Mouse (Mus musculus): ENCODE data around the gene Creb3l1. TPM values are rescaled to one million over a fixed set of nuclear protein-coding genes. Genes with fewer than 3 reads are reported as not detected.

Gene Creb3l1
- polyA plus RNA-seq (2015; fragmentation: Nextera tagmentation; extraction: Ambion mirVana): 2.2 and 2.9 TPM in 2 replicates

GRCm38 (mm10) chr2:92024274-92024672 is at the start of gene Creb3l1:
TSS of gene Creb3l1 (minus strand) at chr2:92024502.
- Histone ChIP-seq H3K27me3 (peaks cover 19% of the 10 kb centered on the region), H3K4me1 (replicated peaks) (peaks cover 15% of the 10 kb centered on the region), H3K9ac (peak within 1 kb of the TSS; percentile 64), H3K36me3 (no peaks in the 10 kb centered on the region), H3K27ac (replicated peaks) (no peak within 1 kb of the TSS), H3K9me3 (no peaks in the 10 kb centered on the region), H3K4me3 (peak within 1 kb of the TSS; percentile 73), H3K4me2 (peak within 1 kb of the TSS; percentile 99)
- peak; percentile 75; the same call in 1 of the 2 replicates for ATAC-seq (ENCODE audit: low FRiP score, low read depth)
- WGBS: 2% methylated on average over 24 of the region's 27 CpGs

GRCm38 (mm10) chr2:92071143-92071542 is 46.8 kb upstream of the Creb3l1 start:
- no peak for ATAC-seq (ENCODE audit: low FRiP score, low read depth)
- 84% methylated on average over 4 of the region's 4 CpGs for WGBS
- no peaks in the 10 kb centered on the region for H3K9me3 ChIP-seq

GRCm38 (mm10) chr2:92069630-92070029 is 45.3 kb upstream of the Creb3l1 start:
- no peak for ATAC-seq (ENCODE audit: low FRiP score, low read depth)
- H3K9me3 ChIP-seq: no peaks in the 10 kb centered on the region
- no peaks in the 10 kb centered on the region for H3K36me3 ChIP-seq
- no peak overlapping the region for H3K9ac ChIP-seq
- H3K27me3 ChIP-seq: no peaks in the 10 kb centered on the region
- 66% methylated on average over 5 of the region's 5 CpGs for WGBS
- no peak overlapping the region for H3K4me2 ChIP-seq
- no peaks in the 10 kb centered on the region for H3K4me1 ChIP-seq (replicated peaks)
- no peak overlapping the region for H3K27ac ChIP-seq (replicated peaks)
- no peak overlapping the region for H3K4me3 ChIP-seq

More at GRCm38 (mm10) chr2:92071143-92071542, 46.8 kb upstream of the Creb3l1 start:
- H3K27me3 ChIP-seq: no peaks in the 10 kb centered on the region
- no peak overlapping the region for H3K4me2 ChIP-seq
- H3K27ac ChIP-seq (replicated peaks): no peak overlapping the region
- H3K36me3 ChIP-seq: no peaks in the 10 kb centered on the region
- H3K4me3 ChIP-seq: no peak overlapping the region
- no peak overlapping the region for H3K9ac ChIP-seq
- no peaks in the 10 kb centered on the region for H3K4me1 ChIP-seq (replicated peaks)

DNA sequence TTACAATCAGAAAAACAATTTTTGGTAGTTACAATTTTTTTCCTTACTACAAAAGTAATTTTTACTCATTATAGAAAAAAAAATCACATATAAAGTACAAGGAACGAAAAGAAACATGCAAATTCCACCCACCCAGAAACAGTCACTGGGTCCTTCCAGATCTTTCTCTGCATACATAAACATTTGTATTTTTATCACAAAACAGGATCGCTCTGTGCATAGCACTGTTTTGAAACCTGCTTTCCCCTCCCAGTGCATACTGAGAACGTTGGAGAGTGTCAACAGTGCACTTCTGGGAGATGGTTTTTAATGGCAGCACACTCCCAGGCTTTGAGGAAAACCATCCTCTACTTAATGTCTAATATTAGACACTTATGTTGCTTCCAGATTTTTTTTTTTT is 43.3 kb upstream of the Creb3l1 start:
- H3K4me1 ChIP-seq (replicated peaks): no peaks in the 10 kb centered on the region
- no peak overlapping the region for H3K4me2 ChIP-seq
- H3K27ac ChIP-seq (replicated peaks): no peak overlapping the region
- WGBS: 78% methylated on average over 3 of the region's 3 CpGs
- no peak overlapping the region for H3K9ac ChIP-seq
- no peak overlapping the region for H3K4me3 ChIP-seq
- no peaks in the 10 kb centered on the region for H3K9me3 ChIP-seq
- no peaks in the 10 kb centered on the region for H3K36me3 ChIP-seq
- no peak for ATAC-seq (ENCODE audit: low FRiP score, low read depth)
- H3K27me3 ChIP-seq: no peaks in the 10 kb centered on the region

DNA sequence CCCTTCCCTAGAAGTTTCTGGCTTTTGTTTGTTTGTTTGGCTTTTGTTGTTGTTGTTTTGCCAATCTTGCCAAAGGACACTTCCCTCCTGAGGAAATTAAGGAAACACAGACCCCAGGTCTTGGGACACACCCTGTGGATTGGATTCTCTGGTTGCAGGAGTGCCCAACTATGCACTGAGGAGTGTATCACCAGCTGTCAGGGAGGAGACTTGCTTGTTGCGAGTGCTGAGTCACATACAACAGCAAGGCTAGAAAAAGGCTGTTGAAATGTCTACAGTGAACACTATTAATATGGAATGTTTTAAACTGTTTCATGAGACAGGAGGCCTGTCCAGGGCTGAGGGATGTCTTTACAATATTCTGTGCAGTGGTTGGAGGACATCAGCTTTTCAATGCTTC is 42.6 kb upstream of the Creb3l1 start:
- no peak overlapping the region for H3K9ac ChIP-seq
- 88% methylated on average over 1 of the region's 1 CpGs for WGBS
- no peak overlapping the region for H3K4me3 ChIP-seq
- ATAC-seq (ENCODE audit: low FRiP score, low read depth): no peak
- 0 out of 2 replicates have a peak, but pooled peaks cover 2% of the 10 kb centered on the region for H3K27me3 ChIP-seq
- H3K9me3 ChIP-seq: no peaks in the 10 kb centered on the region
- no peaks in the 10 kb centered on the region for H3K4me1 ChIP-seq (replicated peaks)
- H3K36me3 ChIP-seq: no peaks in the 10 kb centered on the region
- no peak overlapping the region for H3K27ac ChIP-seq (replicated peaks)
- H3K4me2 ChIP-seq: no peak overlapping the region

DNA sequence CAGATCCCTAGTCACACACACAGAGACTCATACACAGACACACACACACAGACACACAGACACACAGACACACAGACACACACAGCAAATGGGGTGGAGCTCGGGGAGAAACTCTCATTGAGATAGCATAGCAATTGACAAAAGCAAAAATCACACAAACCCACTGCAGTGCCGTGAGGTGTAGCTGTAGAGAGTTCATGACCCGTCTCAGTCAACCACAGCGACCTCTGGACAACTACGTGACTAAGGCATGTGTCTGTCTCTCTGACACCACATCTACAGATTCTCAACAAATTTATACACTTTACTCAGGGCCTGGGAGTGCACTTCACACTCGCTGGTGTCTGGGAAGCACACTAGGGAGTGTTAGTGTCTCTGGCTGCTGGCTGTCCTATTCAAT is 41.6 kb upstream of the Creb3l1 start:
- H3K9me3 ChIP-seq: no peaks in the 10 kb centered on the region
- no peak for ATAC-seq (ENCODE audit: low FRiP score, low read depth)
- 66% methylated on average over 6 of the region's 6 CpGs for whole genome bisulfite sequencing

GRCm38 (mm10) chr2:92065269-92065888 is 41.1 kb upstream of the Creb3l1 start:
- ATAC-seq (ENCODE audit: low FRiP score, low read depth): no peak
- Histone ChIP-seq H3K4me3 (no peak overlapping the region), H3K4me1 (replicated peaks) (peaks cover 1% of the 10 kb centered on the region; the same call in 1 of the 2 replicates), H3K27ac (replicated peaks) (no peak overlapping the region), H3K27me3 (0 out of 2 replicates have a peak, but pooled peaks cover 3% of the 10 kb centered on the region), H3K9me3 (no peaks in the 10 kb centered on the region), H3K9ac (no peak overlapping the region), H3K36me3 (no peaks in the 10 kb centered on the region), H3K4me2 (no peak overlapping the region)
- 85% methylated on average over 8 of the region's 8 CpGs for WGBS

More for the DNA sequence above, 41.6 kb upstream of the Creb3l1 start:
- Histone ChIP-seq H3K36me3 (no peaks in the 10 kb centered on the region), H3K4me1 (replicated peaks) (no peaks in the 10 kb centered on the region), H3K9ac (no peak overlapping the region), H3K4me3 (no peak overlapping the region), H3K27ac (replicated peaks) (no peak overlapping the region), H3K27me3 (0 out of 2 replicates have a peak, but pooled peaks cover 3% of the 10 kb centered on the region), H3K4me2 (no peak overlapping the region)

DNA sequence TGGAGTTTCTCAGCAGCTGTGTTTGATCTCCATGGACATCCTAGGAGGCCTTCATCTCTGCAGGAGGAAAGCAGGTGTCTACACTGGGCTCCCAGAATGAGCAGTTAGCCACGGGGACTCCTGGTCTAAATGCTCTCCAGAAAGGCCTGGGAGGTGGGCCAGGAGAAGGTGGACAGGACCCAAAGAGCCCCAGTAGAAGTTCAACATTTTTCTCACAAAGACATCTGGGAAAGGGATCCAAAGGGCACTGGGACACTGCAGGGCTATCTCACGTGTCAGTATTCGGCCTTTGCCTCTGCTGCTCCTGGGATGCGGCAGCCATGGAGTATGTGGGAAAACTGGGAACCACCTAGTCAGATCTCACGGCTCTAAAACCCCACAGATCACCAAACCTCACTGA is 38.8 kb upstream of the Creb3l1 start:
- no peaks in the 10 kb centered on the region for H3K36me3 ChIP-seq
- H3K27me3 ChIP-seq: 0 out of 2 replicates have a peak, but pooled peaks cover 3% of the 10 kb centered on the region
- no peak overlapping the region for H3K4me2 ChIP-seq
- WGBS: 70% methylated on average over 5 of the region's 5 CpGs
- H3K9me3 ChIP-seq: no peaks in the 10 kb centered on the region
- H3K4me3 ChIP-seq: no peak overlapping the region
- H3K4me1 ChIP-seq (replicated peaks): peaks cover 13% of the 10 kb centered on the region
- no peak overlapping the region for H3K9ac ChIP-seq
- no peak overlapping the region for H3K27ac ChIP-seq (replicated peaks)
- ATAC-seq (ENCODE audit: low FRiP score, low read depth): no peak

DNA sequence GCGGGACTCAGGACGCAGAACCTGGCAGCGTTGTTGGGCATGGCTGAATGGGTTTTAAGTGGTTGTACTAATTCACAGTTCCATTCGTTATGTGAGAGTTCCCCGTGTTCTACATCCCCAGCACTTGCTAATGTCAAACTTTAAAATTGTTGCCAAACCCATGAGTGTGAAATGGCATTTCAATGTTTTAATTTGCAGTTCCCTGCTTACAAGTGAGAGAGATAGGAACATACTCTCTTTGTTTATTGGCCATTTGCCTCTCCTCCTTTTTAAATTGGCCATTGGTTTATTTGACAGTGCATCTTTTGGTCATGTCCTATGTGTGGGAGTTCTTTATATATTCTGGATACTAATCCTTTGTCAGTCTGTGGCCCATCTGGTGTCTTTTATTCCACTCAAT is 37.0 kb upstream of the Creb3l1 start:
- no peak for ATAC-seq (ENCODE audit: low FRiP score, low read depth)
- WGBS: 73% methylated on average over 5 of the region's 5 CpGs
- Histone ChIP-seq H3K9me3 (no peaks in the 10 kb centered on the region), H3K27ac (replicated peaks) (no peak overlapping the region), H3K36me3 (no peaks in the 10 kb centered on the region), H3K4me3 (no peak overlapping the region), H3K4me1 (replicated peaks) (peaks cover 16% of the 10 kb centered on the region), H3K27me3 (peaks cover 11% of the 10 kb centered on the region; the same call in 1 of the 2 replicates), H3K4me2 (no peak overlapping the region), H3K9ac (no peak overlapping the region)

DNA sequence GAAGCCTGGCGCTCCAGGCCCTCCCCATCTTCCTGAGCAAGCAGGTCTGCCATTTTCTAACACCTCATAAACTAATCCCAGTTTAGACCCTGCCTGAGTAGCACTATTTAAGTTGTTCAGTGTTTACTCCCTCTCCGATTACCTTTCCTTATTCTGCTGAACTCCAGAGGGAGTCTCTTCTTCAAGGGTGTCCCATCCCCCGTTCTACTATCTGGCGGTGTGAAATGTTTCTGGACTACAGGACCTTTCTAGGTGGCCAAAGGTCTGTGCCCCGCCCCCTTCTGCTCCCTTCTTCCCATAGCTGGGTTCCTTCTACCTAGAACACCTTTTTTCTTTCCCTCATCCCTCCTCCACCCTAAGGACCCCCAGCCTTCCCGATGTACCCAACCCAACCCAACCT is 36.0 kb upstream of the Creb3l1 start:
- no peaks in the 10 kb centered on the region for H3K36me3 ChIP-seq
- peak overlapping the region; percentile 92 for H3K27ac ChIP-seq (replicated peaks)
- H3K9me3 ChIP-seq: no peaks in the 10 kb centered on the region
- peak overlapping the region; percentile 78 for H3K4me3 ChIP-seq
- peaks cover 25% of the 10 kb centered on the region for H3K4me1 ChIP-seq (replicated peaks)
- peak overlapping the region; percentile 82 for H3K9ac ChIP-seq
- 11% methylated on average over 6 of the region's 6 CpGs for WGBS
- ATAC-seq (ENCODE audit: low FRiP score, low read depth): no peak
- H3K27me3 ChIP-seq: peaks cover 11% of the 10 kb centered on the region; the same call in 1 of the 2 replicates
- peak overlapping the region; percentile 87 for H3K4me2 ChIP-seq

DNA sequence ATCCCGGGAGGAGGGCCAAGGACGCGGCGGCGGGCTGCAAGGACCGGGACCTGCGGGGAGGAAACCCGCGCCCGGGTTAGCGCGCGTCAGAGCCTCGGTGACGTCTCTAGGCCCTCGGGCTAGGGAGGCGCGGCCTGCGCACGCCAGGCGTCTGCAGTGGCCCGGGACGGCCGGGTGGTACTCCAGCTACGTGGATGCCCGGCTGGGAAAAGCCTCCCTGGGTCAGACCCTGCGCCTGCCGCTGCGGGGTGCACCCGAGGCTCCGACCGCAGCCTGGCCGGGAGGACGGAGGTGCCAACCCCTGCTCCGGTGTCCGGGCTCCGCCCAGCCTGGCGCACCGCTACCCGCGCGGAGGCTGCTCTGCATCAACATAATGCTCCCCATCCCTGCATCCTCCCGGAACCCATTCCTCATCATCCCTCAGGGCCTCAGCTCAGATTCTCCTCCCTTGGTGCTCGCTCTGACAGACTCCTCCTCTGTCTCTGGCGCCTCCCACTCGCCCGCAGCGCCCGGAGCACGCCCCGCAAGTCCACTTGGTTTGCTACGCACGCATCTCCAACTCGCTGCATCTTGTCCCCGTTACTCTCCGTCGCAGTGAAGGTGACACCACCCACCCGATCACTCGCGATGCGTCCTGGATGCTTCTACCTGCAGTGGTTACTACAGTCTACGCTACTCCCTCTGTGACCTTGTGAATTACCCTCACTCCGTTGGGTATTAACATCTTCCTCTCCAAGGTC is 35.3 kb upstream of the Creb3l1 start:
- WGBS: under 1% methylated on average over 54 of the region's 63 CpGs
- Histone ChIP-seq H3K9ac (peak overlapping the region; percentile 82), H3K27me3 (peaks cover 11% of the 10 kb centered on the region; the same call in 1 of the 2 replicates), H3K9me3 (no peaks in the 10 kb centered on the region), H3K36me3 (no peaks in the 10 kb centered on the region), H3K4me2 (peak overlapping the region; percentile 87), H3K4me3 (peak overlapping the region; percentile 78), H3K4me1 (replicated peaks) (peaks cover 25% of the 10 kb centered on the region), H3K27ac (replicated peaks) (peak overlapping the region; percentile 92)
- peak; percentile 89 for ATAC-seq (ENCODE audit: low FRiP score, low read depth)

DNA sequence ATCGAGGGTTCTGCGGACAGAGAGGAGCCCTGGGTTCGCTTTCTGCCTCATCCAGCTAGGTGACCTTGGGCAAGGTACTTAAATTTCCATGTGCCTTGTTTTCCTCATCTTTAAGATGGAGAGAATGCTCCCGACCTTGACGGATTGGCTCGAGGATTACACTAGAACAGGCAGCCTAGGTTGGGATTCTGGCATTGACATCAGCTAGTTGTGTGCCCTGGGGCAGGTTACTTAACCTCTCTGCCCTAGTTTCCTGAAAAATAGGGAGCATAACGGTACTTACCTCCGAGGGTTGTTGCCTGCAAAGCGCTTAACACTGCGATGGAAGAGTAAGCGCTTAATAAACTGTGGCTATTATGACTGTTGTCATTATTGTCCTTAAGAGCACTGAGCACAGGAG is 34.6 kb upstream of the Creb3l1 start:
- 3% methylated on average over 11 of the region's 11 CpGs for WGBS
- no peaks in the 10 kb centered on the region for H3K36me3 ChIP-seq
- H3K9me3 ChIP-seq: no peaks in the 10 kb centered on the region
- peaks cover 11% of the 10 kb centered on the region; the same call in 1 of the 2 replicates for H3K27me3 ChIP-seq
- peak overlapping the region; percentile 78 for H3K4me3 ChIP-seq
- no peak for ATAC-seq (ENCODE audit: low FRiP score, low read depth)
- peak overlapping the region; percentile 87 for H3K4me2 ChIP-seq
- H3K27ac ChIP-seq (replicated peaks): peak overlapping the region; percentile 92
- H3K4me1 ChIP-seq (replicated peaks): peaks cover 25% of the 10 kb centered on the region
- H3K9ac ChIP-seq: peak overlapping the region; percentile 82
